Mouse (Mus musculus) limb, embryonic 10.5 days (tissue): ENCODE data around the gene Acpp. TPM values are rescaled to one million over a fixed set of nuclear protein-coding genes. Genes with fewer than 3 reads are reported as not detected.

Experiments used
- DNase-seq: peaks from one replicate; pipeline ENCODE4 v3.0.0-alpha.2; 2017; ENCODE audit warnings: low spot score
- H3K27ac ChIP-seq: fragments of 300-500 bp; sonication (generic); 2 replicates; pipeline ENCODE4 v1.5.1; 2016; ENCODE audit warnings: mild to moderate bottlenecking
- H3K27me3 ChIP-seq: fragments of 300-500 bp; sonication (generic); 2 replicates; pipeline ENCODE4 v1.6.1; 2016; ENCODE audit warnings: low read depth, mild to moderate bottlenecking; ENCODE audit not compliant: poor library complexity, severe bottlenecking
- H3K36me3 ChIP-seq: fragments of 300-500 bp; sonication (generic); 2 replicates; pipeline ENCODE4 v1.6.1; 2016; ENCODE audit warnings: mild to moderate bottlenecking, moderate library complexity
- H3K4me1 ChIP-seq: fragments of 300-500 bp; sonication (generic); 2 replicates; pipeline ENCODE4 v1.6.1; 2016
- H3K4me3 ChIP-seq: fragments of 300-500 bp; sonication (generic); 2 replicates; pipeline ENCODE4 v1.5.1; 2016; ENCODE audit warnings: mild to moderate bottlenecking, moderate library complexity
- H3K9me3 ChIP-seq: fragments of 300-500 bp; sonication (generic); replicated peaks from 2 replicates; pipeline ENCODE4 v1.6.1; 2016; ENCODE audit warnings: mild to moderate bottlenecking
- WGBS: fragments of 180-500 bp; shearing (Covaris S2); methylation state at CpG from one replicate; pipeline ENCODE4 v1.1.7; 2016; 5-methylcytosine and 5-hydroxymethylcytosine counted together
- polyA plus RNA-seq: library from polyadenylated mRNA; unstranded; fragments of >200 nt; fragmentation: Nextera tagmentation; extraction: Ambion mirVana; gene quantifications from 2 replicates; pipeline ENCODE4 v1.2.1, GENCODE M21; 2016

Acpp gene
- polyA plus RNA-seq, 1 experiment from 2014 or later: 1.5 TPM

DNA sequence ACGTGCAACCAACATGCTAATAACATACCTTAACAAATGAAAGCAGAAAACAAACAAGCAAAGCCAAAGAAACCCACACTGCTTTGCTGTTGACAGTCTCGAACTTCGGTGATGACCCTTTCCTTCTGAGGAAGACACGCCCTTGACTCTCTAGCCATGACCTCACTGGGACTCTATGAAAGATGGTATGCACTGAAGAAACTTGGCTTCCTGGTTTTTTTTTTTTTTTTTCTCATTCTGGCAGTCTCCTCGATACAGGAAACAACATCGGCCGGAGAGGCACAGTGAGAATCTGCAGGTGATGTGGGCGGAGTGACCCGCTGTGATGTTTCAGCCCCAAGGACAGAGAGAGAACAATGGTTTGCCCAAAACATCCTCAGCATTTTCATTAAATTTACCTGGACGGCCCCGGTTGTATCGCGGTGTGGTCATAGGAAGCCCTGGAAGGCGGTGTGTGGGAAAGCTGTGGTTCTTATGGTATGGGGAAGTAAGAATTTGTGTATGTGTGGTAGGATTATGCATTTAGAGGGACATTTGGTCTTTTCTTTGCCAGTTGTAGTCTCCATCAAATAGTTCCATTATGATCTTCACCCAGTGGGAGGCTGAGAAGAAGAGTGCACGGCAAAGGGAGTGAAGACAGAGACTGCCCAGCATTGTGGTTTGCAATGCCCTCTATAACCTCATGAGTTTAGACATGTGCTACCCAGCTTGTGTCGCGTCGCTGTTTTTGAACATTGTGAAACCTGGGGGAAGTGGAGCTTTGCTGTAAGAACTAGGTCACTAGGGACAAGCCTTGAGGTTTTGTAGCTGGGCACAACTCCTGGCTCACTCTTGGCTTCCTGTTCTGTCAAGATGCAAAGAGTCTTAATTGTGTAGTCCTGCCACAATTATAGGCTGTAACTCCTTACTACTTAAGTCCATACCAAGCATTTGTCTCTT is 1.2 kb upstream of the Acpp start:
- Histone ChIP-seq H3K9me3 (no peaks in the 10 kb centered on the region), H3K27me3 (no peaks in the 10 kb centered on the region), H3K4me1 (peaks cover 11% of the 10 kb centered on the region), H3K4me3 (no peak overlapping the region), H3K27ac (no peak overlapping the region), H3K36me3 (no peaks in the 10 kb centered on the region)
- WGBS: 85% methylated on average over 18 of the region's 18 CpGs
- no peak for DNase-seq

DNA sequence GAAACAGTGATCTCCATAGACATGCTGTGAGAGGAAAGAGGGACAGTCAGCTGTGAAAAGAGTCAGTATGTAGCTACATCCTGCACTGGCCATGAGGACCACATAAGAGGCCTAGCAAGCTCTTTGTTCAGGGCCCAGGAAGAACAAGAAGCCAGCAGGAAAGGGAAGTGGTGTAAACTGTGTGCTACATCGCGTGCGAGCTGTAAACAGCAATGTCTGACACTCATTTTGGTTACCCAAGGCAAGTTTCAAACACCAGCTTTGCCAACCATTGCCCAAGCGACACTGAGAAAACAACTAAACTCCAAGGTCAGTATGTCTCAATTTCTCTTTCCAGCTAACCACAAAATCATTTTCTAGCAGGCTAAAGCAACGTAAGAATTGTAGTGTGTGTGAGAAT is 6.2 kb downstream of the Acpp start:
- 93% methylated on average over 5 of the region's 5 CpGs for WGBS
- Histone ChIP-seq H3K4me3 (no peak overlapping the region), H3K4me1 (no peaks in the 10 kb centered on the region), H3K36me3 (no peaks in the 10 kb centered on the region), H3K27me3 (no peaks in the 10 kb centered on the region), H3K9me3 (no peaks in the 10 kb centered on the region), H3K27ac (no peak overlapping the region)
- no peak for DNase-seq

DNA sequence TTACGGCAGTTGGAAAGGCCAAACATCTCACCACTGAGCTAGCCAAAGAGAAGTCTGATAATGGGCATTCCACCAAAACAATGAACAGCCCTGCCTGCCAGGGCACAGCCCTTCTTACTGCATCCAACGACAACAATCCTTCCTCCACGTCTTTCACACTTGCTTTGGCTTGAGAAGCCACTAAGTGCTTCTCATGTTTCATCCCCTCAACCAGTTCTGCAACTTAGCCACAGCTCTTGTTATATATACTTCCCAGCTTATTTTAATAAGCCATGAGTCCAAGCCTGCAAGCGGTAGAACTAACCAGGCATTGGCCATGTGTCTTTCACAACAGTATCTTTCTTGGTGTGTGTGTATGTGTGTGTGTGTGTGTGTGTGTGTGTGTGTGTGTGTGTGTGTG is 8.9 kb downstream of the Acpp start:
- no peaks in the 10 kb centered on the region for H3K27me3 ChIP-seq
- no peaks in the 10 kb centered on the region for H3K9me3 ChIP-seq
- no peaks in the 10 kb centered on the region for H3K4me1 ChIP-seq
- H3K36me3 ChIP-seq: no peaks in the 10 kb centered on the region
- WGBS: 71% methylated on average over 4 of the region's 4 CpGs
- no peak overlapping the region for H3K27ac ChIP-seq
- no peak overlapping the region for H3K4me3 ChIP-seq
- DNase-seq: no peak

- Histone ChIP-seq H3K27ac (no peak overlapping the region), H3K36me3 (no peaks in the 10 kb centered on the region), H3K27me3 (no peaks in the 10 kb centered on the region), H3K4me3 (no peak overlapping the region), H3K9me3 (no peaks in the 10 kb centered on the region), H3K4me1 (0 out of 2 replicates have a peak, but pooled peaks cover 2% of the 10 kb centered on the region)
- no peak for DNase-seq
- WGBS: 70% methylated on average over 7 of the region's 7 CpGs
Observed at GRCm38 (mm10) chr9:104321519-104321918, 16.0 kb downstream of the Acpp start.

- Histone ChIP-seq H3K9me3 (no peaks in the 10 kb centered on the region), H3K4me3 (no peak overlapping the region), H3K27me3 (no peaks in the 10 kb centered on the region), H3K27ac (no peak overlapping the region), H3K4me1 (no peaks in the 10 kb centered on the region), H3K36me3 (no peaks in the 10 kb centered on the region)
- 91% methylated on average over 11 of the region's 11 CpGs for WGBS
- no peak for DNase-seq
Observed at GRCm38 (mm10) chr9:104316351-104316750, 21.2 kb downstream of the Acpp start.

GRCm38 (mm10) chr9:104315499-104315898 is 22.0 kb downstream of the Acpp start:
- Histone ChIP-seq H3K36me3 (no peaks in the 10 kb centered on the region), H3K27ac (no peak overlapping the region), H3K4me3 (no peak overlapping the region), H3K4me1 (no peaks in the 10 kb centered on the region), H3K27me3 (no peaks in the 10 kb centered on the region), H3K9me3 (no peaks in the 10 kb centered on the region)
- peak; percentile 53 for DNase-seq
- WGBS: 15% methylated on average over 10 of the region's 10 CpGs

DNA sequence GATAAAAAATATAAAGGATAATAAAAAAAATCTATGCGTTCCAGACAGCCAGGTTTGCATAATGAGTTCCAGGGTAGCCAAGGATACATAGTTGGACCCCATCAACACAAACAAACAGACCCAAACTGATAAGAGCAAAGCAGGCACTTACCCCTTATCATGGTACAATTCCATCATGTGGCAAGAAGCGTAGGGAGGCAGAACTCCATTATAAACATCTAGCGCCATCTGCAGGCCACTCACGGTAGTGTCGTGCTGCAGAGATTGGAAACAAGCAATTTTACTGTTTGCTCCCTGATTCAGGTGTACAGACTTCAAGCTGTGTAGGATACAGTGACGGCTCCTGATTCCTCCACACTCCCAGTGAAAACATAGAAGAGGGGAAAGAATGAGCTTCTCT is 30.8 kb downstream of the Acpp start:
- Histone ChIP-seq H3K4me1 (no peaks in the 10 kb centered on the region), H3K27me3 (no peaks in the 10 kb centered on the region), H3K9me3 (no peaks in the 10 kb centered on the region), H3K36me3 (no peaks in the 10 kb centered on the region), H3K4me3 (no peak overlapping the region), H3K27ac (no peak overlapping the region)
- peak; percentile 81 for DNase-seq
- WGBS: 19% methylated on average over 6 of the region's 6 CpGs

DNA sequence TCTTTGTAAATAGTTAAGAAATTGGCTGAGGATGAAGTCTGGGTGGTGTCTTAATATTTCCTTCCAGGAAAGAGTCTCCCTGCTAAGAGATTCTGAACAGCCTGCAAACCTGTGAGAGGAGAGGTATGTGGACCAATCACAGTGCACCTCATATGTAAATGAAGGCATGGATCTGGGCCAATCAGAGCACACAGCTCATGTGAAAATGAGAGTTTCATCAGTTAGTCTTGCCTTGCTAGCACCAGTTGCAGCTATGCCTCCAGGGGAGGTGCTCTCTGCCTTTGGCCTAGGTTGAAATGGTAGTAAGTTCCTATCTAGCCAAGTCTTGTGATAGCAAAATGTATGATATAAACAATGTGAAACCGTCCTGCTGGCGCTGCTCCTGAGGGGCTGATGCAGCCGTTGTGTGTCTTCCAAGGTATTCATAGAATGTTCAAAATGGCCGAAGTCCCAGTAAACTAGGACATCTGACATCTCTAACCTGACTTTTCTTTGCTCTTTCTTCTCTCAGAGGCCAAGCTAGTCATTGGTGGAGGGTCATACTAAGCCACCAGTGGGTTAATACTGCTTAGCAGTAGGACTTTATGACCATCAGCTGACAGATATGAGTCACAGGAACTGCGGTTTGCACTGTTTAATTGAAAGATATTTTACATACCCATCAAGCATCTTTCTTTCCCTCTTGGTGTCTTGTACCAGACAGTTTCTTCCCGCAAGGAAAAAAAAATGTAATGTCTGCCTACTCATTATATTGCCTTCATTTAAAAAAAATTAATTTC is 32.0 kb downstream of the Acpp start:
- no peak overlapping the region for H3K27ac ChIP-seq
- 95% methylated on average over 6 of the region's 6 CpGs for WGBS
- H3K36me3 ChIP-seq: no peaks in the 10 kb centered on the region
- no peaks in the 10 kb centered on the region for H3K9me3 ChIP-seq
- H3K4me1 ChIP-seq: 0 out of 2 replicates have a peak, but pooled peaks cover 3% of the 10 kb centered on the region
- no peak for DNase-seq
- no peak overlapping the region for H3K4me3 ChIP-seq
- no peaks in the 10 kb centered on the region for H3K27me3 ChIP-seq

DNA sequence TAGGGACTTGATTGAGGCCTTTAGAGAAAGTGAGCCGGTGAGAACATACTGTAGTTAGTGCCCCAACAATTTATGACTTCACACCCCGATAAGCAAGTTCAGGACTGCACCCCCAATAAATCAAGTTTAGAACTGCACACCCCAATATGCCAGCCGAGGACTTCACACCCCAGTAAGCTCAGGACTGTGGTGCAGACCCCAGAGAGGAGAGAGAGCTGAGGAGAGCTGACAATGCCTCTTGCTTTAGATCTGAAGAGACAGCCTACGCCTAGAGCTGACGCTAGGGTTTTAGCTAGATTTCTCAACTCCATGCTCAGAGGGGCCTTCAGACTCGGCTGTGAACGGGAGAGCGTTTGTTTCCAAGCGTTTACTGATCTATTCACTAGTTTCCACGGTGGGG is 32.7 kb downstream of the Acpp start:
- H3K9me3 ChIP-seq: no peaks in the 10 kb centered on the region
- H3K27ac ChIP-seq: no peak overlapping the region
- DNase-seq: no peak
- H3K4me3 ChIP-seq: no peak overlapping the region
- 73% methylated on average over 10 of the region's 10 CpGs for WGBS
- no peaks in the 10 kb centered on the region for H3K36me3 ChIP-seq
- 0 out of 2 replicates have a peak, but pooled peaks cover 3% of the 10 kb centered on the region for H3K4me1 ChIP-seq
- no peaks in the 10 kb centered on the region for H3K27me3 ChIP-seq

DNA sequence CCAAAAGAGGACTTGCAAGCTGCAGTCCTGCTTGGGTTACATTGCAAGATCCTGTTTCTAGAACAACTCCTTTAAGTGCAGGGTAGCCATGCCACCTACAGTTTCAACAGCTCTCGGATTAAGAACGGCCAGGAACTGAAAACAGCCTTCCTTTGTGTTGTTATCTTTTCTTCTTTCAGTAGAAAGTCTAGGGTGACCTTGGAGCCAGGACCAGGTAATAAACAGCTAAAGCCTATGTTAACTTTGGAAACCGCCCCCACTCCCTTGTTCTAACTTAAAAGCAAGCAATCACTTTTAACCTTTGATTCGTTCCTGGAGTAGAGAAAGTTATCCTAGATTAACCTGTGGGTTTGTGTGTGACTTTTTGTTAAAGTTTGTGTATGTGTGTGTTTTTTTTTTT is 33.2 kb downstream of the Acpp start:
- no peaks in the 10 kb centered on the region for H3K27me3 ChIP-seq
- WGBS: 80% methylated on average over 4 of the region's 4 CpGs
- no peaks in the 10 kb centered on the region for H3K9me3 ChIP-seq
- no peak overlapping the region for H3K27ac ChIP-seq
- H3K4me3 ChIP-seq: no peak overlapping the region
- H3K36me3 ChIP-seq: no peaks in the 10 kb centered on the region
- DNase-seq: no peak
- 0 out of 2 replicates have a peak, but pooled peaks cover 3% of the 10 kb centered on the region for H3K4me1 ChIP-seq

GRCm38 (mm10) chr9:104300569-104300968 is 37.0 kb downstream of the Acpp start:
- no peaks in the 10 kb centered on the region for H3K27me3 ChIP-seq
- no peak for DNase-seq
- 86% methylated on average over 12 of the region's 12 CpGs for WGBS
- H3K36me3 ChIP-seq: no peaks in the 10 kb centered on the region
- H3K4me1 ChIP-seq: 0 out of 2 replicates have a peak, but pooled peaks cover 3% of the 10 kb centered on the region
- no peak overlapping the region for H3K27ac ChIP-seq
- no peaks in the 10 kb centered on the region for H3K9me3 ChIP-seq
- no peak overlapping the region for H3K4me3 ChIP-seq

DNA sequence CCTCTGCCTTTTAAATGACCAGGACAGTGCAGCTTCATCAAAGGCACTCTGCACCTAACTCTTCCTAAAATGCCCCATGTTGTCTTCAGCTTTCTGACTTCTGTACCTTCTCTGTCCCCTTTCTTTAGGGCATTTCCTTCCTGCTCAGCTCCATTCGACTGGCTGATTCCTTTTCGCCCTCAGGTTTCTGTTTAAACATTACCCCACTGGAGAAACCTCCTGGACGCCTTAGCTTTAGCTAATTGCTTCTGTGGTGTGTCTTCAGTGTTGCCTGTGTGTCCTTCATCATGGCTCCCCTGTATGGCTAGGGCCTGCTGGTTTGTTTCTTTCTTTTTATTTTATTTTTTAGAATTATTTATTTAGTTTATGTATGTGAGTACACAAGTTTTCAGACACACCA is 40.5 kb downstream of the Acpp start:
- Histone ChIP-seq H3K27me3 (no peaks in the 10 kb centered on the region), H3K4me3 (no peak overlapping the region), H3K27ac (no peak overlapping the region), H3K9me3 (no peaks in the 10 kb centered on the region), H3K36me3 (no peaks in the 10 kb centered on the region), H3K4me1 (0 out of 2 replicates have a peak, but pooled peaks cover 3% of the 10 kb centered on the region)
- 83% methylated on average over 3 of the region's 3 CpGs for WGBS
- DNase-seq: no peak

GRCm38 (mm10) chr9:104284934-104285333 is 52.6 kb downstream of the Acpp start:
- H3K4me1 ChIP-seq: no peaks in the 10 kb centered on the region
- no peak overlapping the region for H3K4me3 ChIP-seq
- 72% methylated on average over 6 of the region's 6 CpGs for WGBS
- no peaks in the 10 kb centered on the region for H3K36me3 ChIP-seq
- H3K27me3 ChIP-seq: no peaks in the 10 kb centered on the region
- DNase-seq: no peak
- no peak overlapping the region for H3K27ac ChIP-seq
- no peaks in the 10 kb centered on the region for H3K9me3 ChIP-seq
